Mouse (Mus musculus) left cerebral cortex, postnatal 36 days (tissue): ENCODE results near the gene Fstl4. TPM values are rescaled to one million over a fixed set of nuclear protein-coding genes. Genes with fewer than 3 reads are reported as not detected.

ENCODE experiments used
- DNase-seq, 2 experiments: peaks; one replicate each; pipeline ENCODE4 v3.0.0; 2021 to 2022; ENCODE audit warnings: low spot score in 2 of 2, mixed read lengths in 1 of 2
- intact Hi-C: fragments of 180-260 bp; cut with DNase I; formaldehyde crosslinking; loops from one replicate; pipeline ENCODE4 v1.15.1; 2025
- total RNA-seq, 2 experiments: library from RNA; stranded (reverse); gene quantifications; 2 replicates each; pipeline ENCODE4 v1.2.3; 2021

Gene Fstl4
- total RNA-seq = 10 to 100 TPM; 35.6 to 46.5 TPM

- intact Hi-C loops = loop anchor here (2.0 to 10.0 kb wide), 3 partner anchors 97 to 490 kb away; no protein-coding TSS in a partner anchor
- peak; percentile 60 to 80 for DNase-seq
These were observed at the start of gene Fstl4 for GRCm38 (mm10) chr11:52764461-52764893. TSS of gene Fstl4 (plus strand) at chr11:52764634.

GRCm38 (mm10) chr11:52718570-52718969 is 45.9 kb upstream of the Fstl4 start:
- no peak for DNase-seq
- intact Hi-C loops = no loop called here

- intact Hi-C loops = no loop called here
- no peak for DNase-seq
These were observed 43.3 kb upstream of the Fstl4 start for GRCm38 (mm10) chr11:52721087-52721486.

- no peak for DNase-seq
- intact Hi-C loops = no loop called here
These were observed 41.7 kb upstream of the Fstl4 start for GRCm38 (mm10) chr11:52722706-52723105.

GRCm38 (mm10) chr11:52726001-52726400 is 38.4 kb upstream of the Fstl4 start:
- DNase-seq = no peak
- intact Hi-C loops = no loop called here

- DNase-seq = no peak
- intact Hi-C loops = no loop called here
These were observed 36.0 kb upstream of the Fstl4 start for GRCm38 (mm10) chr11:52728479-52728878.

GRCm38 (mm10) chr11:52729890-52730289 is 34.5 kb upstream of the Fstl4 start:
- DNase-seq = no peak
- intact Hi-C loops = no loop called here

GRCm38 (mm10) chr11:52731979-52732378 is 32.5 kb upstream of the Fstl4 start:
- intact Hi-C loops = no loop called here
- DNase-seq = no peak

GRCm38 (mm10) chr11:52734493-52735195 is 29.8 kb upstream of the Fstl4 start:
- intact Hi-C loops = no loop called here
- peak; percentile 16 to 42 for DNase-seq

- intact Hi-C loops = no loop called here
- DNase-seq = no peak
These were observed 25.2 kb upstream of the Fstl4 start for GRCm38 (mm10) chr11:52739187-52739586.

GRCm38 (mm10) chr11:52740466-52740865 is 24.0 kb upstream of the Fstl4 start:
- intact Hi-C loops = no loop called here
- DNase-seq = no peak

- intact Hi-C loops = no loop called here
- DNase-seq = no peak
These were observed 20.5 kb upstream of the Fstl4 start for GRCm38 (mm10) chr11:52743956-52744355.

GRCm38 (mm10) chr11:52744593-52745450 is 19.6 kb upstream of the Fstl4 start:
- intact Hi-C loops = no loop called here
- no peak for DNase-seq

GRCm38 (mm10) chr11:52747206-52747605 is 17.2 kb upstream of the Fstl4 start:
- intact Hi-C loops = no loop called here
- DNase-seq = no peak

GRCm38 (mm10) chr11:52747766-52748456 is 16.5 kb upstream of the Fstl4 start:
- no peak for DNase-seq
- intact Hi-C loops = no loop called here

GRCm38 (mm10) chr11:52749988-52750387 is 14.4 kb upstream of the Fstl4 start:
- intact Hi-C loops = no loop called here
- no peak for DNase-seq

GRCm38 (mm10) chr11:52752524-52752923 is 11.9 kb upstream of the Fstl4 start:
- intact Hi-C loops = no loop called here
- no peak for DNase-seq

GRCm38 (mm10) chr11:52753261-52753660 is 11.2 kb upstream of the Fstl4 start:
- DNase-seq = no peak
- intact Hi-C loops = no loop called here

GRCm38 (mm10) chr11:52761800-52762199 is 2.6 kb upstream of the Fstl4 start:
- DNase-seq = no peak
- intact Hi-C loops = loop anchor here (5.0 to 10.0 kb wide), 2 partner anchors 94 to 493 kb away; no protein-coding TSS in a partner anchor
